Mouse (Mus musculus) small intestine, adult 2 months (tissue): ENCODE data around the gene Fignl1.

ENCODE experiments used
- CTCF ChIP-seq: fragments of 200-500 bp; IDR thresholded peaks from 2 replicates; pipeline ENCODE4 v1.5.1; 2012; ENCODE audit warnings: low read depth, mild to moderate bottlenecking, control low read depth, inconsistent platforms, low read length, moderate library complexity, mixed read lengths; ENCODE audit not compliant: insufficient replicate concordance, insufficient read length; ENCODE audit errors: extremely low read depth
- POLR2A ChIP-seq: fragments of 200-500 bp; IDR thresholded peaks from 2 replicates; pipeline ENCODE4 v1.6.1; 2012; ENCODE audit warnings: low read depth, mild to moderate bottlenecking, control low read depth, inconsistent platforms, low read length, moderate library complexity

- TF ChIP-seq CTCF (no peak), POLR2A (no peak)
Observed at GRCm38 (mm10) chr11:11855685-11856131, 46.9 kb upstream of the Fignl1 start.
